Mouse (Mus musculus): ENCODE measurements around the gene Olfr916. TPM values are rescaled to one million over a fixed set of nuclear protein-coding genes. Genes with fewer than 3 reads are reported as not detected.

The Olfr916 gene
- not detected in 2 replicates for polyA plus RNA-seq (2012; rRNA removed; ENCODE audit: low replicate concordance)

DNA sequence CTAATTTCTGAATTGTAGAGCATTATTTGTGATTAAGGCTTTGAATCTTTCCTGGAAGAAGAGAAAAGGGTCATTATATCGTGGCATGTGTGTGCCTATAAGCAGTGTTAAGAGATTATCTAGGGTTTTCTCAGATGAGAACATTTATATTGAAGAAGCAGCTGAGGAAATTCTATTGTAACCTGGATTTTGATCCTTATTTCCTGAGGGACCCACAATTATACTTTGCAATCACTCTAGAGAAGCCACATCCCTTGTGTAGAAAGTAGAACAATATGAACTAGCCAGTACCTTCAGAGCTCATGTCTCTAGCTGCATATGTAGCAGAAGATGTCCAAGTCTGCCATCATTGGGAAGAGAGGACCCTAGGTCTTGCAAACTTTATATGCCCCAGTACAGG lies at the start of gene Olfr916:
Olfr916 (minus strand) TSS at position 101 of the 400 bp plus-strand sequence.

DNA sequence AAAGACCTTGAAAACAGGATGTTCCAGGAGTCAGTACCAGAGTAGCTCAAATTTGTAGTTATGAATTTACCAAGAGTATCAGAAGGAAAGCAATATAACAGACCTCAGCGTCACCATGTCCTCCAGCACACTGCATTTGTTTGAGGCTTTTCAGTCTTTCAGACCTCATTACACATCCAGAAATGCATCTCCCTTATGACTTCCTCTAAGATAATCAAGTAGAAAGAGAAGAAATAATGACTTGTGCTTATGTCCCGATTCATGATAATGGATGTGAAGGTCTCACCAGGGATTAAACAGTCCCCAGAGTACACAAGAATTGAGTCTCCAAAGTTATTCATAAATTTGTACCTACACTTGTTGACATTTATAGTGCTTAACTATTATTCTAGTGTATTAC lies 14.8 kb upstream of the Olfr916 start, which contains the start of gene Olfr918:
Olfr918 (minus strand) TSS at position 101 of the 400 bp plus-strand sequence.

DNA sequence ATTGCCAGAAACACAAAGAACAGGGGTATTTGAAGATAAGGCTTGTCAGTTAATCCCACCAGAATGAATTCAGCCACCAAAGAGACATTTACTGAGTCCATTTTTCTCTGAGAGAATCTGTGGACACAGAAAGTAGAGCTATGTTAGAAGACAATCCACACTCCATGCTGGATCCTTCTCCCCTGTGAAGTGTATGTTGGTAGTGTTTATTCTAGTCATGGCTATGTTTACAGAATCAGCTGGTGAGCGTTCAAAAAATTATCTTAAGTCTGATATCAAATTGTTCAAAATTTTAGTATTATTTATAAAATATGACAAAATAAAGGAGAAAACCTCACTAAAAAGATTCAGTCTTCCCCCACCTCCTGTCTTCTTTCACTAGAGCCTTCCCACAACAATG lies 6.1 kb upstream of the Olfr916 start, which contains the start of gene Olfr917:
Olfr917 (minus strand) TSS at position 101 of the 400 bp plus-strand sequence.

Other genes with a start within 250 kb of the Olfr916 start
- not detected in 2 replicates for gene Olfr901, start 230.4 kb downstream of the Olfr916 start, polyA plus RNA-seq (2012; rRNA removed; ENCODE audit: low replicate concordance)
- gene Olfr902, start 212.2 kb downstream of the Olfr916 start, polyA plus RNA-seq (2012; rRNA removed; ENCODE audit: low replicate concordance): not detected in 2 replicates
- gene Olfr904, start 196.7 kb downstream of the Olfr916 start, polyA plus RNA-seq (2012; rRNA removed; ENCODE audit: low replicate concordance): not detected in 2 replicates
- gene Olfr905, start 188.8 kb downstream of the Olfr916 start, polyA plus RNA-seq (2012; rRNA removed; ENCODE audit: low replicate concordance): not detected in 2 replicates
- gene Olfr906, start 172.8 kb downstream of the Olfr916 start, polyA plus RNA-seq (2012; rRNA removed; ENCODE audit: low replicate concordance): not detected in 2 replicates
- not detected in 2 replicates for gene Olfr907, start 164.1 kb downstream of the Olfr916 start, polyA plus RNA-seq (2012; rRNA removed; ENCODE audit: low replicate concordance)
- not detected in 2 replicates for gene Olfr911-ps1, start 138.3 kb downstream of the Olfr916 start, polyA plus RNA-seq (2012; rRNA removed; ENCODE audit: low replicate concordance)
- not detected in 2 replicates for gene Olfr910, start 122.0 kb downstream of the Olfr916 start, polyA plus RNA-seq (2012; rRNA removed; ENCODE audit: low replicate concordance)
- gene Olfr912, start 79.7 kb downstream of the Olfr916 start, polyA plus RNA-seq (2012; rRNA removed; ENCODE audit: low replicate concordance): not detected in 2 replicates
- gene Olfr913, start 67.1 kb downstream of the Olfr916 start, polyA plus RNA-seq (2012; rRNA removed; ENCODE audit: low replicate concordance): not detected in 2 replicates
- not detected in 2 replicates for gene Olfr914, start 54.8 kb downstream of the Olfr916 start, polyA plus RNA-seq (2012; rRNA removed; ENCODE audit: low replicate concordance)
- not detected in 2 replicates for gene Olfr917, start 6.0 kb upstream of the Olfr916 start, polyA plus RNA-seq (2012; rRNA removed; ENCODE audit: low replicate concordance)
- not detected in 2 replicates for gene Olfr918, start 14.7 kb upstream of the Olfr916 start, polyA plus RNA-seq (2012; rRNA removed; ENCODE audit: low replicate concordance)
- not detected in 2 replicates for gene Olfr919, start 43.8 kb upstream of the Olfr916 start, polyA plus RNA-seq (2012; rRNA removed; ENCODE audit: low replicate concordance)
- 3.4 and 4.1 TPM in 2 replicates for gene Vwa5a, start 58.4 kb upstream of the Olfr916 start, polyA plus RNA-seq (2012; rRNA removed; ENCODE audit: low replicate concordance)
- gene Olfr920, start 92.4 kb upstream of the Olfr916 start, polyA plus RNA-seq (2012; rRNA removed; ENCODE audit: low replicate concordance): 0.02 TPM in 1 of 2 replicates, not detected in the other
- gene Olfr921, start 113.2 kb upstream of the Olfr916 start, polyA plus RNA-seq (2012; rRNA removed; ENCODE audit: low replicate concordance): not detected in 2 replicates
- gene Olfr922, start 154.7 kb upstream of the Olfr916 start, polyA plus RNA-seq (2012; rRNA removed; ENCODE audit: low replicate concordance): not detected in 2 replicates
- gene Olfr923, start 166.7 kb upstream of the Olfr916 start, polyA plus RNA-seq (2012; rRNA removed; ENCODE audit: low replicate concordance): not detected in 2 replicates
- gene Olfr924, start 184.6 kb upstream of the Olfr916 start, polyA plus RNA-seq (2012; rRNA removed; ENCODE audit: low replicate concordance): not detected in 2 replicates
- not detected in 2 replicates for gene Olfr26, start 195.2 kb upstream of the Olfr916 start, polyA plus RNA-seq (2012; rRNA removed; ENCODE audit: low replicate concordance)
- not detected in 2 replicates for gene Olfr926, start 217.3 kb upstream of the Olfr916 start, polyA plus RNA-seq (2012; rRNA removed; ENCODE audit: low replicate concordance)

Measured in duodenum, adult 2 months (tissue).